Mouse (Mus musculus): ENCODE results near the gene Tmem132d.

- TF ChIP-seq POLR2A (IDR thresholded peaks at IDR 0.05; ENCODE audit: low read depth, low read length) = no peak
- TF ChIP-seq CTCF (conservative IDR thresholded peaks at IDR 0.05; ENCODE audit: insufficient read depth, insufficient read length, low read depth, low read length) = no peak
Measured at GRCm38 (mm10) chr5:127919171-127919570, 513.7 kb downstream of the Tmem132d start.
